In the genomic region with DNA sequence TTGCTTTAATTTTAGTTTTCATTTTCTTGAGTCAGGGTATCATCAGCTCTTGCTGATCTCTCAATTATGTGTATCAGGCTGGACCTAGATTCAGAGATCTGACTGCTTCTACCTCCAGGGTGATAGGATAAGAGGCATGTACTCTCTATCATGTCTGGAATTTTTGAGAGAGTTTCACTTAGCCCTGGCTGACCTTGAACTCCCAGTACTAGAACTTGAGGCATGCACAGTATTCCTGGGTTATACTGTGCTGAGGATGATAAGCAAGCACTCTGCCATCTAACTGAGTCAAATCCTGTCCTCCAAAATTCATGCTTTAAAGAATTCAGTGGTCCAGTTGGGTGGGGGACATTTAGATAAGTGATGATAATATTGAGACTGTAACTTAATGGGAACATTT, we compare ENCODE assay signal across 11 mouse cellular contexts. TPM values are rescaled to one million over a fixed set of nuclear protein-coding genes. Genes with fewer than 3 reads are reported as not detected.
DNase-seq lines count a peak whose midpoint lies in the region; ATAC-seq and TF ChIP-seq lines count a peak whose summit lies in the region.
"Had no signal": no experiment of that assay in that cellular context is flagged by ENCODE, and none has a peak within 500 bp of the region (broad histone marks: within the 10 kb centered on the region; RNA-seq: fewer than 3 reads in every experiment).

No protein-coding gene starts in this region.

- no peaks in the 10 kb centered on the region for H3K27me3 ChIP-seq in hindbrain, embryonic 11.5 days (ENCODE audit: control insufficient read depth, insufficient read depth, low read length)
- no peaks in the 10 kb centered on the region for H3K27me3 ChIP-seq in hindbrain, postnatal 0 days (ENCODE audit: insufficient read depth, low read length)
- no peaks in the 10 kb centered on the region for H3K27me3 ChIP-seq in testis, adult 2 months (ENCODE audit: control insufficient read depth, insufficient read depth, low read length)
- H3K27me3 ChIP-seq in intestine, embryonic 15.5 days (replicated peaks) = no peaks in the 10 kb centered on the region
- H3K27me3 ChIP-seq: Patski had no signal

- ATAC-seq in hindbrain, embryonic 11.5 days (ENCODE audit: low FRiP score) = no peak
- no peak for ATAC-seq in hindbrain, postnatal 0 days
- ATAC-seq in intestine, embryonic 15.5 days = no peak
- ATAC-seq: Patski had no signal

- H3K9me3 ChIP-seq in hindbrain, embryonic 11.5 days (ENCODE audit: control insufficient read depth, low read length) = no peaks in the 10 kb centered on the region
- no peaks in the 10 kb centered on the region for H3K9me3 ChIP-seq in hindbrain, postnatal 0 days (ENCODE audit: low read length)
- H3K9me3 ChIP-seq in intestine, embryonic 15.5 days = no peaks in the 10 kb centered on the region

- TF ChIP-seq CTCF in hindbrain, postnatal 0 days (IDR thresholded peaks at IDR 0.05; ENCODE audit: low read depth) = no peak
- no peak for TF ChIP-seq CTCF in testis, adult 2 months (IDR thresholded peaks at IDR 0.05; ENCODE audit: control insufficient read depth, insufficient read depth, insufficient replicate concordance, low read depth, low read length)

- peak overlapping the region; percentile 91; the same call in 1 of the 2 replicates for H3K4me2 ChIP-seq in hindbrain, embryonic 11.5 days (replicated peaks; ENCODE audit: low read depth, low read length)
- no peak overlapping the region; the same call in 1 of the 2 replicates for H3K4me2 ChIP-seq in hindbrain, postnatal 0 days (ENCODE audit: low read depth, low read length)
- peak overlapping the region; percentile 70; the same call in 1 of the 2 replicates for H3K4me2 ChIP-seq in intestine, embryonic 15.5 days (replicated peaks)

- no peak for DNase-seq in hindbrain, embryonic 11.5 days (ENCODE audit: low spot score)
- no peak for DNase-seq in hindbrain, postnatal 0 days (ENCODE audit: low spot score)
- DNase-seq in testis, postnatal 10 days (ENCODE audit: low spot score) = no peak
- DNase-seq in testis, postnatal 14 days (ENCODE audit: low spot score) = peak; percentile 45
- DNase-seq in right cerebral cortex, adult 2 months (ENCODE audit: low spot score in 2 of 2) = no peak
- no peak for DNase-seq in urinary bladder, postnatal 25 days (ENCODE audit: low spot score)
- DNase-seq: kidney, adult 2 months; thymus, postnatal 25 days had no signal

- H3K9ac ChIP-seq in hindbrain, embryonic 11.5 days (ENCODE audit: low read depth, low read length) = no peak overlapping the region
- no peak overlapping the region for H3K9ac ChIP-seq in hindbrain, postnatal 0 days (replicated peaks; ENCODE audit: low read length)
- no peak overlapping the region for H3K9ac ChIP-seq in intestine, embryonic 15.5 days

- H3K36me3 ChIP-seq in hindbrain, embryonic 11.5 days (ENCODE audit: control insufficient read depth, insufficient read depth, low read length) = no peaks in the 10 kb centered on the region
- H3K36me3 ChIP-seq in hindbrain, postnatal 0 days (ENCODE audit: insufficient read depth, low read length) = 0 out of 2 replicates have a peak, but pooled peaks cover 5% of the 10 kb centered on the region
- peaks cover 1% of the 10 kb centered on the region; the same call in 1 of the 2 replicates for H3K36me3 ChIP-seq in testis, adult 2 months (ENCODE audit: control insufficient read depth, insufficient read depth, low read length)
- H3K36me3 ChIP-seq in intestine, embryonic 15.5 days = 0 out of 2 replicates have a peak, but pooled peaks cover 2% of the 10 kb centered on the region

- peak overlapping the region; percentile 79; the same call in 1 of the 2 replicates for H3K4me3 ChIP-seq in hindbrain, embryonic 11.5 days (ENCODE audit: low read depth, low read length)
- H3K4me3 ChIP-seq in hindbrain, postnatal 0 days (ENCODE audit: low read length) = no peak overlapping the region
- peak overlapping the region; percentile 50; the same call in 1 of the 2 replicates for H3K4me3 ChIP-seq in testis, adult 2 months (ENCODE audit: control insufficient read depth, low read depth, low read length)
- no peak overlapping the region for H3K4me3 ChIP-seq in intestine, embryonic 15.5 days (replicated peaks)

- TF ChIP-seq POLR2A in testis, adult 2 months (IDR thresholded peaks at IDR 0.05; ENCODE audit: control insufficient read depth, low read depth, low read length) = no peak

- no peak overlapping the region for H3K27ac ChIP-seq in hindbrain, embryonic 11.5 days (ENCODE audit: low read depth, low read length)
- H3K27ac ChIP-seq in hindbrain, postnatal 0 days = no peak overlapping the region
- peak overlapping the region; percentile 95; the same call in 1 of the 2 replicates for H3K27ac ChIP-seq in testis, adult 2 months (ENCODE audit: control insufficient read depth, insufficient read depth, low read depth, low read length)
- H3K27ac ChIP-seq in intestine, embryonic 15.5 days = no peak overlapping the region

- no peaks in the 10 kb centered on the region for H3K4me1 ChIP-seq in hindbrain, embryonic 11.5 days (replicated peaks; ENCODE audit: control insufficient read depth, insufficient read depth, low read length)
- no peaks in the 10 kb centered on the region for H3K4me1 ChIP-seq in hindbrain, postnatal 0 days (ENCODE audit: insufficient read depth, low read length)
- no peaks in the 10 kb centered on the region for H3K4me1 ChIP-seq in testis, adult 2 months (ENCODE audit: control insufficient read depth, insufficient read depth, low read length)
- H3K4me1 ChIP-seq in intestine, embryonic 15.5 days (replicated peaks) = peaks cover 6% of the 10 kb centered on the region

RNA-seq across cellular contexts. Expression of a gene that starts 11.4 kb away (rescaled TPM):
- 48.0 and 62.2 TPM in 2 replicates for polyA plus RNA-seq in hindbrain, embryonic 11.5 days (2014; fragmentation: Nextera tagmentation; extraction: Ambion mirVana)
- 20.1 and 25.6 TPM in 2 replicates for total RNA-seq in hindbrain, postnatal 0 days (2014; rRNA removed)
- 30.0 and 34.6 TPM in 2 replicates for polyA plus RNA-seq in hindbrain, postnatal 0 days (2015; fragmentation: Nextera tagmentation; extraction: Ambion mirVana)
- polyA plus RNA-seq in testis, adult 2 months (2012; rRNA removed) = 155 and 165 TPM in 2 replicates
- polyA plus RNA-seq in intestine, embryonic 15.5 days (2015; fragmentation: Nextera tagmentation; extraction: Ambion mirVana) = 55.5 TPM in 2 replicates

RNA-seq across cellular contexts. Expression of a gene that starts 17.6 kb away (rescaled TPM):
- polyA plus RNA-seq in hindbrain, embryonic 11.5 days (2014; fragmentation: Nextera tagmentation; extraction: Ambion mirVana) = 19.6 and 20.1 TPM in 2 replicates
- 14.1 and 22.7 TPM in 2 replicates for total RNA-seq in hindbrain, postnatal 0 days (2014; rRNA removed)
- 4.4 and 5.0 TPM in 2 replicates for polyA plus RNA-seq in hindbrain, postnatal 0 days (2015; fragmentation: Nextera tagmentation; extraction: Ambion mirVana)
- polyA plus RNA-seq in testis, adult 2 months (2012; rRNA removed) = 0.06 and 0.23 TPM in 2 replicates
- 3.2 and 3.6 TPM in 2 replicates for polyA plus RNA-seq in intestine, embryonic 15.5 days (2015; fragmentation: Nextera tagmentation; extraction: Ambion mirVana)

RNA-seq across cellular contexts. Expression of a gene that starts 28.9 kb away (rescaled TPM):
- 8.5 and 10.7 TPM in 2 replicates for polyA plus RNA-seq in hindbrain, embryonic 11.5 days (2014; fragmentation: Nextera tagmentation; extraction: Ambion mirVana)
- 2.3 and 3.7 TPM in 2 replicates for total RNA-seq in hindbrain, postnatal 0 days (2014; rRNA removed)
- 9.0 and 9.9 TPM in 2 replicates for polyA plus RNA-seq in hindbrain, postnatal 0 days (2015; fragmentation: Nextera tagmentation; extraction: Ambion mirVana)
- polyA plus RNA-seq in testis, adult 2 months (2012; rRNA removed) = 0.07 and 0.29 TPM in 2 replicates
- 11.8 and 12.6 TPM in 2 replicates for polyA plus RNA-seq in intestine, embryonic 15.5 days (2015; fragmentation: Nextera tagmentation; extraction: Ambion mirVana)

Comparison
In these comparisons a context has a peak if more than half of its experiments do, and no peak if none do; other contexts are left out.
1. H3K4me3 ChIP-seq: peak in hindbrain, embryonic 11.5 days (single experiment) and testis, adult 2 months (single experiment); none in hindbrain, postnatal 0 days (single experiment) and intestine, embryonic 15.5 days (single experiment).